Mouse (Mus musculus): Measurements from ENCODE around the gene Rasal1. TPM values are rescaled to one million over a fixed set of nuclear protein-coding genes. Genes with fewer than 3 reads are reported as not detected.

Rasal1 gene
- polyA plus RNA-seq, 1 experiment from 2014 or later = not detected

DNA sequence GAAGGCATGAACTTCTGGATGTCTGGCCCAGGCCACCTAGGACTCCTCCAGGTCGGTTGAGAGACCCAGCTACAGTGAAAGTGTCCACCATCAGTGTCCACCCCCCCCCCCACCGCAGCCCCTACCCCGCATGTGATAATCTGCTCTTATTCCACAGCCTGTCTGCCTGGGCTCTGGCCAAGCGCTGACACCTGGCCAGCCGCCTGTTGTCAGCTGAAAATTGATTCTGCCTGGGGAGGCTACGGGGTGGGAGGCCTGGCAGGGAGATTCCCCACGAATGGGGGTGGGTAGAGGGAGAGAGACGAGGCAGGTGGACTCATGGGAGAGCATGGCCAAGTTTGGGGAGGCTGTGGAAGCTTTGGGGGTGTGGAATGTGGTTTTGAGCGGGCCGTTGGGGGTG lies 68.5 kb downstream of the Rasal1 start:
- no peak for ATAC-seq (replicated peaks; ENCODE audit: low FRiP score)
- H3K9ac ChIP-seq (ENCODE audit: low read length) = no peak overlapping the region
- H3K4me3 ChIP-seq (ENCODE audit: low read depth, low read length) = no peak overlapping the region
- H3K27ac ChIP-seq (ENCODE audit: low read depth, low read length) = no peak overlapping the region
- DNase-seq (ENCODE audit: low spot score) = no peak
- WGBS = 85% methylated on average over 10 of the region's 10 CpGs
- no peak overlapping the region for H3K4me2 ChIP-seq (ENCODE audit: low read depth, low read length, severe bottlenecking)
- H3K27me3 ChIP-seq (ENCODE audit: control insufficient read depth, insufficient read depth, low read length) = peaks cover 11% of the 10 kb centered on the region
- no peaks in the 10 kb centered on the region for H3K9me3 ChIP-seq (ENCODE audit: control insufficient read depth, low read length)
- no peaks in the 10 kb centered on the region for H3K36me3 ChIP-seq (ENCODE audit: control insufficient read depth, insufficient read depth, low read length)
- H3K4me1 ChIP-seq (replicated peaks; ENCODE audit: control insufficient read depth, insufficient read depth, low read length) = 0 out of 2 replicates have a peak, but pooled peaks cover 2% of the 10 kb centered on the region

DNA sequence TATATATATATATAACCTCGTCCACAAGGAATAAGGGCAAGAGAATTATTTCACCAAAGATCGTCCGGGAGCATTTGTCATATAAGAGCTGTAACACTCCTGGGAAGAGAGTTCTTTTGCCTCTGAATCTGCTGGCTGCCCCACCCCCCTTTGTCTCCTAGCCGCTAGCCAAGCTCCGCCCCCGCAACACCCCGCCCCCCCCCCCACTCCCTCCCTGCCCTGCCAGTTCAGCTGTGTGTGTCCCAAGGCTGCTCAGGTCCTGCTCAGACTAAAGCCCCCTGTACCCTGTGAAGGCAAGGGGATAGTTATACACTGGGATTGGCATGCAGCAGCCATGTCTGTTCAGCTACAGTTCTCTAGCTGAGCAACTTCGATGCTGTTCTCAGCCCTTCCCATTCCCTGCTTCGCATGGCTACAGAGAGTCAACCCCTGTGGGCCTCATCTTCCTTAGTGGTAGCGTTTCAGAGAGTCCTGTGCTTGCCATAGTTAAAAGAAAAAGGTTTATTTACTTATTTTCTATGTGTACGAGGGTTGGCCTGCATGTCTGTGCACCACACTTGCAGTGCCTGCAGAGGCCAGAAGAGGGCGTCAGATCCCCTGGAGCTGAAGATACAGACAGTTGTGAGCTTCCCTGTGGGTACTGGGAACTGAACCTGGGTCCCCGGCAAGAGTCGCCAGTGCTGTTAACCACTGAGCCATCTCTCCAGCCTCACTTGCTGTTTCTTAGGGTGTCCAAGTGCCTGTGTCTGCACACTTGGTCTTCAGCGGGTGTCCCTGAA lies 70.2 kb downstream of the Rasal1 start:
- no peaks in the 10 kb centered on the region for H3K36me3 ChIP-seq (ENCODE audit: control insufficient read depth, insufficient read depth, low read length)
- H3K4me1 ChIP-seq (replicated peaks; ENCODE audit: control insufficient read depth, insufficient read depth, low read length) = 0 out of 2 replicates have a peak, but pooled peaks cover 2% of the 10 kb centered on the region
- no peak for ATAC-seq (replicated peaks; ENCODE audit: low FRiP score)
- no peaks in the 10 kb centered on the region for H3K9me3 ChIP-seq (ENCODE audit: control insufficient read depth, low read length)
- H3K4me3 ChIP-seq (ENCODE audit: low read depth, low read length) = no peak overlapping the region
- no peak overlapping the region for H3K4me2 ChIP-seq (ENCODE audit: low read depth, low read length, severe bottlenecking)
- H3K27me3 ChIP-seq (ENCODE audit: control insufficient read depth, insufficient read depth, low read length) = peaks cover 2% of the 10 kb centered on the region; the same call in 1 of the 2 replicates
- DNase-seq (ENCODE audit: low spot score) = no peak
- no peak overlapping the region for H3K27ac ChIP-seq (ENCODE audit: low read depth, low read length)
- no peak overlapping the region for H3K9ac ChIP-seq (ENCODE audit: low read length)
- WGBS = 58% methylated on average over 14 of the region's 15 CpGs

- WGBS = 60% methylated on average over 7 of the region's 7 CpGs
- Histone ChIP-seq H3K36me3 (ENCODE audit: control insufficient read depth, insufficient read depth, low read length) (no peaks in the 10 kb centered on the region), H3K9ac (ENCODE audit: low read length) (no peak overlapping the region), H3K4me1 (replicated peaks; ENCODE audit: control insufficient read depth, insufficient read depth, low read length) (no peaks in the 10 kb centered on the region), H3K4me2 (ENCODE audit: low read depth, low read length, severe bottlenecking) (no peak overlapping the region), H3K4me3 (ENCODE audit: low read depth, low read length) (no peak overlapping the region), H3K9me3 (ENCODE audit: control insufficient read depth, low read length) (no peaks in the 10 kb centered on the region), H3K27me3 (ENCODE audit: control insufficient read depth, insufficient read depth, low read length) (no peaks in the 10 kb centered on the region), H3K27ac (ENCODE audit: low read depth, low read length) (no peak overlapping the region)
- no peak for ATAC-seq (replicated peaks; ENCODE audit: low FRiP score)
- no peak for DNase-seq (ENCODE audit: low spot score)
Measured at GRCm38 (mm10) chr5:120721005-120721404, 72.4 kb downstream of the Rasal1 start.

DNA sequence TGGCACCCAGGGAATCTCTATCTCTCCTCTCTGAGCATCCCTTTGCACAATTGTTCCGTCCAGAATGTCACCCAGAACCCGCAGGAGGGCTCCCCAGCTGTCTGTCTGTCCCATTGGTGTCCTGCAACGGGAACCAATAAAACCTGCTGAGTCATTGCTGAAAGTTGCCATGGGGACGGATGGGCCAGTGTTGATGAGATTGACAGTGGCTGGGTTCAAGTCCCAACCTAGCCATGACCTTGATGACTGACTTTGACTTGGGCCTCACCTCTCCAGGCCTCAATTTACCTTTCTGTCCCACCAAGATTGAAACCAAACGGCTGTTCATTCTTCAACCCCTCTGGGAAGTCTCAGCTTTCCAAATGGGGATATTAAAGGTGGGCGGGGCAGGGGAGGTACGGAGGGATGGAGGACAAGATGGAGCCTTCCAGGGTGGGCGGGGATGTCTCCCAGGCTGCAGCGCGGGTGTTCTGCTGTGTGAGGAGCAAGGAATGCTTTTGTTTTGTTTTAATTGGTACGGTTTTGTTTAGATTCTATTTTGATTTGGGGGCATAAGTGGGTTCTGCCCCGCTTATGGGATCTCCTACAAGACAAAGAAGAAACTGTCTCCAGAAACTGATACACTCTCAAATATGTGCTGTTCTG lies 77.3 kb downstream of the Rasal1 start:
- 57% methylated on average over 12 of the region's 12 CpGs for WGBS

More for the DNA sequence above, 77.3 kb downstream of the Rasal1 start:
- no peak overlapping the region for H3K4me2 ChIP-seq (ENCODE audit: low read depth, low read length, severe bottlenecking)
- DNase-seq (ENCODE audit: low spot score) = no peak
- no peaks in the 10 kb centered on the region for H3K4me1 ChIP-seq (replicated peaks; ENCODE audit: control insufficient read depth, insufficient read depth, low read length)
- no peak overlapping the region for H3K4me3 ChIP-seq (ENCODE audit: low read depth, low read length)
- no peaks in the 10 kb centered on the region for H3K9me3 ChIP-seq (ENCODE audit: control insufficient read depth, low read length)
- no peak overlapping the region for H3K27ac ChIP-seq (ENCODE audit: low read depth, low read length)
- no peak for ATAC-seq (replicated peaks; ENCODE audit: low FRiP score)
- no peaks in the 10 kb centered on the region for H3K36me3 ChIP-seq (ENCODE audit: control insufficient read depth, insufficient read depth, low read length)
- H3K9ac ChIP-seq (ENCODE audit: low read length) = no peak overlapping the region
- H3K27me3 ChIP-seq (ENCODE audit: control insufficient read depth, insufficient read depth, low read length) = no peaks in the 10 kb centered on the region

Other genes with a start within 250 kb of the Rasal1 start
- 22.7 and 25.2 TPM in 2 replicates for gene Lhx5, start 217.1 kb upstream of the Rasal1 start, polyA plus RNA-seq (2014; fragmentation: Nextera tagmentation; extraction: Ambion mirVana)
- 4.5 and 6.0 TPM in 2 replicates for gene Sdsl, start 176.0 kb upstream of the Rasal1 start, polyA plus RNA-seq (2014; fragmentation: Nextera tagmentation; extraction: Ambion mirVana)
- not detected in 2 replicates for gene Sds, start 172.3 kb upstream of the Rasal1 start, polyA plus RNA-seq (2014; fragmentation: Nextera tagmentation; extraction: Ambion mirVana)
- 29.8 and 31.2 TPM in 2 replicates for gene Plbd2, start 145.2 kb upstream of the Rasal1 start, polyA plus RNA-seq (2014; fragmentation: Nextera tagmentation; extraction: Ambion mirVana)
- 2.9 and 3.3 TPM in 2 replicates for gene Slc8b1, start 137.6 kb upstream of the Rasal1 start, polyA plus RNA-seq (2014; fragmentation: Nextera tagmentation; extraction: Ambion mirVana)
- gene Tpcn1, start 60.1 kb upstream of the Rasal1 start, polyA plus RNA-seq (2014; fragmentation: Nextera tagmentation; extraction: Ambion mirVana) = 14.5 and 14.6 TPM in 2 replicates
- 1.1 TPM in 2 replicates for gene Iqcd, start 59.8 kb upstream of the Rasal1 start, polyA plus RNA-seq (2014; fragmentation: Nextera tagmentation; extraction: Ambion mirVana)
- 10.2 and 10.6 TPM in 2 replicates for gene Rita1, start 36.2 kb upstream of the Rasal1 start, polyA plus RNA-seq (2014; fragmentation: Nextera tagmentation; extraction: Ambion mirVana)
- 45.2 and 45.7 TPM in 2 replicates for gene Ddx54, start 36.1 kb upstream of the Rasal1 start, polyA plus RNA-seq (2014; fragmentation: Nextera tagmentation; extraction: Ambion mirVana)
- gene Cfap73, start 14.6 kb upstream of the Rasal1 start, polyA plus RNA-seq (2014; fragmentation: Nextera tagmentation; extraction: Ambion mirVana) = not detected in 2 replicates
- gene Dtx1, start 63.1 kb downstream of the Rasal1 start, polyA plus RNA-seq (2014; fragmentation: Nextera tagmentation; extraction: Ambion mirVana) = 6.4 and 6.6 TPM in 2 replicates
- gene Oas2, start 101.0 kb downstream of the Rasal1 start, polyA plus RNA-seq (2014; fragmentation: Nextera tagmentation; extraction: Ambion mirVana) = 0.15 TPM in 1 of 2 replicates, not detected in the other
- gene Oas3, start 128.8 kb downstream of the Rasal1 start, polyA plus RNA-seq (2014; fragmentation: Nextera tagmentation; extraction: Ambion mirVana) = 0.12 and 0.27 TPM in 2 replicates
- gene Oas1e, start 146.7 kb downstream of the Rasal1 start, polyA plus RNA-seq (2014; fragmentation: Nextera tagmentation; extraction: Ambion mirVana) = not detected in 2 replicates
- 0.36 TPM in 1 of 2 replicates, not detected in the other for gene Oas1c, start 163.7 kb downstream of the Rasal1 start, polyA plus RNA-seq (2014; fragmentation: Nextera tagmentation; extraction: Ambion mirVana)
- not detected in 2 replicates for gene Oas1f, start 198.6 kb downstream of the Rasal1 start, polyA plus RNA-seq (2014; fragmentation: Nextera tagmentation; extraction: Ambion mirVana)
- gene Oas1h, start 212.6 kb downstream of the Rasal1 start, polyA plus RNA-seq (2014; fragmentation: Nextera tagmentation; extraction: Ambion mirVana) = not detected in 2 replicates
- not detected in 2 replicates for gene Oas1g, start 238.8 kb downstream of the Rasal1 start, polyA plus RNA-seq (2014; fragmentation: Nextera tagmentation; extraction: Ambion mirVana)

Data from forebrain, embryonic 11.5 days (tissue).